Mouse (Mus musculus): ENCODE measurements at regions not wholly inside any gene's neighbourhood (a gene's known extent, or its start where the extent isn't known, plus 50 kb on each side); places are given as distances from the start of the nearest gene placed in this dataset.

GRCm38 (mm10) chr16:92903892-92904473 is 78.0 kb upstream of the Runx1 start:
- WGBS, result 42% methylated on average over 9 of the region's 9 CpGs
- Histone ChIP-seq H3K9me3 (ENCODE audit: control insufficient read depth, low read length) (no peaks in the 10 kb centered on the region), H3K9ac (ENCODE audit: low read depth, low read length, severe bottlenecking) (no peak overlapping the region), H3K4me2 (replicated peaks; ENCODE audit: low read depth, low read length, severe bottlenecking) (no peak overlapping the region), H3K27ac (replicated peaks; ENCODE audit: low read depth, low read length) (no peak overlapping the region), H3K36me3 (ENCODE audit: control insufficient read depth, insufficient read depth, low read length) (no peaks in the 10 kb centered on the region), H3K4me1 (ENCODE audit: control insufficient read depth, insufficient read depth, low read length) (peaks cover 6% of the 10 kb centered on the region; the same call in 1 of the 2 replicates), H3K4me3 (replicated peaks; ENCODE audit: low read length) (no peak overlapping the region), H3K27me3 (ENCODE audit: control insufficient read depth, insufficient read depth, low read length) (no peaks in the 10 kb centered on the region)
- ATAC-seq (ENCODE audit: low FRiP score, low read depth) (no peak), DNase-seq (ENCODE audit: low spot score) (no peak)
- TF ChIP-seq POLR2A (IDR thresholded peaks at IDR 0.05; ENCODE audit: borderline replicate concordance, extremely low read depth, insufficient read depth, insufficient read length), result no peak

GRCm38 (mm10) chr16:92903486-92903885 is 77.5 kb upstream of the Runx1 start:
- Histone ChIP-seq H3K27me3 (ENCODE audit: control insufficient read depth, insufficient read depth, low read length) (no peaks in the 10 kb centered on the region), H3K36me3 (ENCODE audit: control insufficient read depth, insufficient read depth, low read length) (no peaks in the 10 kb centered on the region), H3K4me3 (replicated peaks; ENCODE audit: low read length) (no peak overlapping the region), H3K4me1 (ENCODE audit: control insufficient read depth, insufficient read depth, low read length) (peaks cover 6% of the 10 kb centered on the region; the same call in 1 of the 2 replicates), H3K27ac (replicated peaks; ENCODE audit: low read depth, low read length) (no peak overlapping the region), H3K4me2 (replicated peaks; ENCODE audit: low read depth, low read length, severe bottlenecking) (no peak overlapping the region), H3K9ac (ENCODE audit: low read depth, low read length, severe bottlenecking) (no peak overlapping the region), H3K9me3 (ENCODE audit: control insufficient read depth, low read length) (no peaks in the 10 kb centered on the region)
- no peak for ATAC-seq (ENCODE audit: low FRiP score, low read depth)
- 89% methylated on average over 7 of the region's 7 CpGs for WGBS
- DNase-seq (ENCODE audit: low spot score), result no peak
- TF ChIP-seq POLR2A (IDR thresholded peaks at IDR 0.05; ENCODE audit: borderline replicate concordance, extremely low read depth, insufficient read depth, insufficient read length), result no peak

DNA sequence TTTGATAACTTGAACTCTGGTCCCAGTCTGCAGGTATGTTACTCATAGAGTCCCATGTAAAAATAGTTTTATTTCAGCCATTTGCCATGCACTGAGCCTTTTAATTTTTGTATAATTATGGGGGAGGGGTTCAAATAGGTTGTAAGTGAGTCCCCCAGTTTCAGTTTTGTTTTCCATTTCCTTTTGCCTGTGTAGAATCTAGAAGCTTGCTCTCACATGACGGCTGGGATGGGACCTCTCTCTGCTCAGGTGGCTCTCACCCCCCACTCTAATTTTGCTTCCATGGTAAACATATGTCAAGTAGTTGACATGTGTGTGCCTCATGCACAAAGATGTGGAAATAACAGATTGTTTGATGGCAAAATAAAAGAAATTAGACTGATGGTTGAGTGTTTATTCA is 73.8 kb upstream of the Runx1 start:
- Histone ChIP-seq H3K9me3 (ENCODE audit: control insufficient read depth, low read length) (no peaks in the 10 kb centered on the region), H3K36me3 (ENCODE audit: control insufficient read depth, insufficient read depth, low read length) (no peaks in the 10 kb centered on the region), H3K4me2 (replicated peaks; ENCODE audit: low read depth, low read length, severe bottlenecking) (no peak overlapping the region), H3K27ac (replicated peaks; ENCODE audit: low read depth, low read length) (no peak overlapping the region), H3K9ac (ENCODE audit: low read depth, low read length, severe bottlenecking) (no peak overlapping the region), H3K4me3 (replicated peaks; ENCODE audit: low read length) (no peak overlapping the region), H3K4me1 (ENCODE audit: control insufficient read depth, insufficient read depth, low read length) (peaks cover 6% of the 10 kb centered on the region; the same call in 1 of the 2 replicates), H3K27me3 (ENCODE audit: control insufficient read depth, insufficient read depth, low read length) (no peaks in the 10 kb centered on the region)
- ATAC-seq (ENCODE audit: low FRiP score, low read depth), result no peak
- 76% methylated on average over 1 of the region's 1 CpGs for WGBS
- no peak for DNase-seq (ENCODE audit: low spot score)
- no peak for TF ChIP-seq POLR2A (IDR thresholded peaks at IDR 0.05; ENCODE audit: borderline replicate concordance, extremely low read depth, insufficient read depth, insufficient read length)

GRCm38 (mm10) chr16:92891741-92892140 is 65.8 kb upstream of the Runx1 start:
- Histone ChIP-seq H3K27ac (replicated peaks; ENCODE audit: low read depth, low read length) (no peak overlapping the region), H3K4me3 (replicated peaks; ENCODE audit: low read length) (no peak overlapping the region), H3K9ac (ENCODE audit: low read depth, low read length, severe bottlenecking) (no peak overlapping the region), H3K4me2 (replicated peaks; ENCODE audit: low read depth, low read length, severe bottlenecking) (no peak overlapping the region), H3K36me3 (ENCODE audit: control insufficient read depth, insufficient read depth, low read length) (no peaks in the 10 kb centered on the region), H3K27me3 (ENCODE audit: control insufficient read depth, insufficient read depth, low read length) (no peaks in the 10 kb centered on the region), H3K9me3 (ENCODE audit: control insufficient read depth, low read length) (no peaks in the 10 kb centered on the region), H3K4me1 (ENCODE audit: control insufficient read depth, insufficient read depth, low read length) (no peaks in the 10 kb centered on the region)
- ATAC-seq (ENCODE audit: low FRiP score, low read depth), result no peak
- DNase-seq (ENCODE audit: low spot score), result no peak
- no peak for TF ChIP-seq POLR2A (IDR thresholded peaks at IDR 0.05; ENCODE audit: borderline replicate concordance, extremely low read depth, insufficient read depth, insufficient read length)
- WGBS, result 56% methylated on average over 2 of the region's 2 CpGs

- no peaks in the 10 kb centered on the region for H3K36me3 ChIP-seq (ENCODE audit: control insufficient read depth, insufficient read depth, low read length)
- H3K4me1 ChIP-seq (ENCODE audit: control insufficient read depth, insufficient read depth, low read length), result no peaks in the 10 kb centered on the region
- no peak overlapping the region for H3K9ac ChIP-seq (ENCODE audit: low read depth, low read length, severe bottlenecking)
- ATAC-seq (ENCODE audit: low FRiP score, low read depth), result no peak
- H3K4me3 ChIP-seq (replicated peaks; ENCODE audit: low read length), result no peak overlapping the region
- WGBS, result 68% methylated on average over 3 of the region's 3 CpGs
- H3K9me3 ChIP-seq (ENCODE audit: control insufficient read depth, low read length), result no peaks in the 10 kb centered on the region
- DNase-seq (ENCODE audit: low spot score), result no peak
- no peak for TF ChIP-seq POLR2A (IDR thresholded peaks at IDR 0.05; ENCODE audit: borderline replicate concordance, extremely low read depth, insufficient read depth, insufficient read length)
- H3K27me3 ChIP-seq (ENCODE audit: control insufficient read depth, insufficient read depth, low read length), result no peaks in the 10 kb centered on the region
- H3K4me2 ChIP-seq (replicated peaks; ENCODE audit: low read depth, low read length, severe bottlenecking), result no peak overlapping the region
- no peak overlapping the region for H3K27ac ChIP-seq (replicated peaks; ENCODE audit: low read depth, low read length)
Observed at GRCm38 (mm10) chr16:92890713-92891112, 64.8 kb upstream of the Runx1 start.

DNA sequence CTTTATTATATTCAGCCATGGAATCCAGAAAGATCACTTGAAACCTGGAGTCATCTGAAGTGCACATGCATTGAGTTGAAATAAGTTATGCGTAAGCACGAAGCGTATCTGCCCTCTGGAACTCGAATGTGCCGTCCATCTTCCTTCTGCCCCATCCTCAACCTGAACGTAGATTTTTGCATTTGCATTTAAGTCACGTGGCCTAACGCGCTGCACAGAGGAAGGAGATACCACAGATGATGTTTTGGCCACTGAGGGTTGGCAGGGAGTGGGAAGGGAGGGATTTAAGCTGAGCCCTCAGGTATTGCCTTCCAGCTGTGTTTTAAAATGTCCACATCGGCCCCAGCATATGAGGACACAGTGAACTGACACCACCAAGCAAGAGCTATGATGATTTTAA is 63.6 kb upstream of the Runx1 start:
- no peak for DNase-seq (ENCODE audit: low spot score)

More for the DNA sequence above, 63.6 kb upstream of the Runx1 start:
- Histone ChIP-seq H3K36me3 (ENCODE audit: control insufficient read depth, insufficient read depth, low read length) (no peaks in the 10 kb centered on the region), H3K4me1 (ENCODE audit: control insufficient read depth, insufficient read depth, low read length) (no peaks in the 10 kb centered on the region), H3K27ac (replicated peaks; ENCODE audit: low read depth, low read length) (no peak overlapping the region), H3K4me3 (replicated peaks; ENCODE audit: low read length) (no peak overlapping the region), H3K27me3 (ENCODE audit: control insufficient read depth, insufficient read depth, low read length) (no peaks in the 10 kb centered on the region), H3K4me2 (replicated peaks; ENCODE audit: low read depth, low read length, severe bottlenecking) (no peak overlapping the region), H3K9ac (ENCODE audit: low read depth, low read length, severe bottlenecking) (no peak overlapping the region), H3K9me3 (ENCODE audit: control insufficient read depth, low read length) (no peaks in the 10 kb centered on the region)
- TF ChIP-seq POLR2A (IDR thresholded peaks at IDR 0.05; ENCODE audit: borderline replicate concordance, extremely low read depth, insufficient read depth, insufficient read length), result no peak
- WGBS, result 93% methylated on average over 10 of the region's 10 CpGs
- ATAC-seq (ENCODE audit: low FRiP score, low read depth), result no peak
